Mouse (Mus musculus): ENCODE measurements around the gene Pkp4.

- TF ChIP-seq CTCF (IDR thresholded peaks at IDR 0.05; ENCODE audit: extremely low read depth, insufficient read depth, low read length), result no peak
- TF ChIP-seq POLR2A (IDR thresholded peaks at IDR 0.05; ENCODE audit: extremely low read depth, insufficient read depth, low read length), result no peak
These were observed 31.6 kb upstream of the Pkp4 start for GRCm38 (mm10) chr2:59129023-59129422.

All from cortical plate, adult 2 months (tissue).